In the genomic region with DNA sequence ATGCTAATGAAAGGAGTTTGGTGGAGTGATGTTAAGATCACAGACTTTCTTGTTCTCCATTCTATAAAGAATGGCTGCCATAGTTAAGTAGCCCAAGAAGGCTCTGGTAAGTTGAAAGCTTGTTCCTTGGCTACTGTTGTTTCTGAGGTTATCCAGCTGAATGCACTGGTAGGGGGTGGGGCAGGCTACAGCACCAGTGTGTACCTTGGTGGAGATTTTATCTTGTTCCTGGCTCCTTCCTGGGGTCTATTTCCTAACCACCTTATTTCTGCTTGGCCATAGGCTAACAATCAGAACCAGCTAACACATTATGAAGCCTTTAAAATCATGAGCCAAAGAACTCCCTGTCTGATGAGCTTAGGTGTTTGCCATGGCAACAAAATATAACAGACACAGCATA, we compare ENCODE assay signal across 15 mouse cellular contexts.
"Had no signal": no experiment of that assay in that cellular context is flagged by ENCODE, and none has a peak within 500 bp of the region (broad histone marks: within the 10 kb centered on the region; RNA-seq: fewer than 3 reads in every experiment).

No protein-coding gene starts in this region.

- H3K27me3 ChIP-seq: intestine, embryonic 15.5 days; liver, embryonic 15.5 days; megakaryocyte, embryonic 14.5 days; midbrain, embryonic 12.5 days; neural tube, embryonic 12.5 days had no signal

- H3K9ac ChIP-seq: intestine, embryonic 15.5 days; liver, embryonic 15.5 days; midbrain, embryonic 12.5 days; neural tube, embryonic 12.5 days had no signal

- H3K4me3 ChIP-seq: intestine, embryonic 15.5 days; left cerebral cortex, adult 2 months; limb, embryonic 10.5 days; liver, embryonic 15.5 days; megakaryocyte, embryonic 14.5 days; midbrain, embryonic 12.5 days; neural tube, embryonic 12.5 days had no signal

- H3K4me2 ChIP-seq: intestine, embryonic 15.5 days; liver, embryonic 11.5 days; liver, embryonic 15.5 days; midbrain, embryonic 12.5 days; neural tube, embryonic 12.5 days had no signal

- H3K27ac ChIP-seq: intestine, embryonic 15.5 days; left cerebral cortex, adult 2 months; limb, embryonic 10.5 days; liver, embryonic 15.5 days; macrophage; midbrain, embryonic 12.5 days; neural tube, embryonic 12.5 days had no signal

- H3K36me3 ChIP-seq: intestine, embryonic 15.5 days had no signal

- H3K9me3 ChIP-seq: intestine, embryonic 15.5 days; limb, embryonic 10.5 days; liver, embryonic 15.5 days; megakaryocyte, embryonic 14.5 days; midbrain, embryonic 12.5 days; neural tube, embryonic 12.5 days had no signal

- ATAC-seq: intestine, embryonic 15.5 days had no signal

- DNase-seq: kidney, postnatal 14 days; lung, adult 2 months; lung, postnatal 10 days; right cerebral cortex, postnatal 4 days; spleen, adult 18-20 months; thymus, postnatal 4 days had no signal
